Mouse (Mus musculus): ENCODE data around the gene 4931422A03Rik. TPM values are rescaled to one million over a fixed set of nuclear protein-coding genes. Genes with fewer than 3 reads are reported as not detected.
A peak's percentile ranks its signal among the peaks of the same experiment; 100 is the strongest.

The 4931422A03Rik gene
- polyA plus RNA-seq, 1 experiment from 2014 or later = 2.0 TPM

DNA sequence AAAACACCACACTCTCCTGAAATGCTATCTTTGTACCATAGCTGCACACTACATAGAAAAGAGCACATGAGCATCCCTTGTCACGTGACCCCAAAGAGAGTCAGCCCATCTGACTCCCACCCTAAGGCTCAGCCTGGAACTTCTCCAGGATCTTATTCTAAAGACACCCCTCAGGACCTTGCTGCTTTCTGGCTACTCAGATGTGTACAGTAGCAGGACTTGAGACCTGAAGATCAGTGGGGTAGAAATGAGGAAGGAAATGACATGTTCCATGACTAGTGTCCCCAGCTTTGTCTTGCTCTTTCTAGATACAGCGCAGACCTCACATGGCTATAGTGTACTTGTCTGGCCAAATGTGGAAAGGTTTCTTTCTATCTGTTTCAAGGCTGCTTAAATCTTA is 83.3 kb downstream of the 4931422A03Rik start:
- Histone ChIP-seq H3K27ac (ENCODE audit: low read length) (no peak overlapping the region), H3K9ac (replicated peaks; ENCODE audit: low read length) (no peak overlapping the region), H3K4me2 (replicated peaks; ENCODE audit: low read depth, low read length) (no peak overlapping the region), H3K36me3 (ENCODE audit: insufficient read depth, low read length) (no peaks in the 10 kb centered on the region), H3K4me1 (ENCODE audit: insufficient read depth, low read length) (no peaks in the 10 kb centered on the region), H3K27me3 (ENCODE audit: insufficient read depth, low read length) (no peaks in the 10 kb centered on the region), H3K4me3 (ENCODE audit: low read length) (no peak overlapping the region), H3K9me3 (ENCODE audit: low read length) (no peaks in the 10 kb centered on the region)
- no peak for ATAC-seq (ENCODE audit: low FRiP score, low TSS enrichment)
- 89% methylated on average over 2 of the region's 2 CpGs for WGBS

DNA sequence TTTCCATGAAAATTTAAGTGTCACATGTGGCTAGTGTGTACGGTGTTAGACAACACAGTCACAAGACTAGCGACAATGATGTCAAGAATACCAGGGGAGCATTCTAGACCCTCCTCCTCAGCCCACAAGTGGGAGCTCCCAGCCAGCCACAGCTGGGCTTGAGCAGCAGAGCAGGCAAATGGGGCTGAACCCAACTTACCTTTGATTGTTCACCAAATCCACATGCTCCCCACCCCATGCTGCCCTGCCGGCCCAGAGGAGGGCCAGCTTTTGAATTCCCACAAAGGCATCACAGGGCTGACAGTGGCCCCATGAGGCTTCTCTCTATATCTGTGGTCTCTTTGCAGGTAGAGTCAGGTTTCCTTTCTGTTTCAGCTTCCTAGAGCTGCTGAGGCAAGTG is 87.1 kb downstream of the 4931422A03Rik start:
- Histone ChIP-seq H3K4me1 (ENCODE audit: insufficient read depth, low read length) (peaks cover 7% of the 10 kb centered on the region), H3K27me3 (ENCODE audit: insufficient read depth, low read length) (no peaks in the 10 kb centered on the region), H3K9me3 (ENCODE audit: low read length) (no peaks in the 10 kb centered on the region), H3K4me2 (replicated peaks; ENCODE audit: low read depth, low read length) (no peak overlapping the region), H3K27ac (ENCODE audit: low read length) (no peak overlapping the region), H3K4me3 (ENCODE audit: low read length) (no peak overlapping the region), H3K36me3 (ENCODE audit: insufficient read depth, low read length) (no peaks in the 10 kb centered on the region), H3K9ac (replicated peaks; ENCODE audit: low read length) (no peak overlapping the region)
- 74% methylated on average over 3 of the region's 3 CpGs for WGBS
- no peak for ATAC-seq (ENCODE audit: low FRiP score, low TSS enrichment)

DNA sequence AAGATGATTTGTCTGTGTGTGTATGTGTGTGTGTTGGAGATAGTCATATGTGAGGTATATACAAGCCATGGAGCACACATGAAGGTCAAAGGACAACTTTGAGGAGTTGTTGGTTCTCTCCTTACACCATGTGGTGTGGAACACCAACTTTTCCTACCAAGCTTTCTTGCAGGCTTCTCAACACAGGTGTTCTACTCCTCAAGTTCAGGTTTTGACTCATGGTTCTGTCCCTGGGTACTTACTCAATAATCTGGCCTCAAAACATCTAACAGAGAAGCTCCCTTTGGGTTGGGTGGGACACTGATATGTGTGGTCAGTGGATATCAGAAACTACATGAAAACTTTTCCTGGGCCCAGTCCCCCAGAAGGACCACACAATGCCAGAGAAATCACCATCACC is 89.2 kb downstream of the 4931422A03Rik start:
- no peak overlapping the region for H3K4me3 ChIP-seq (ENCODE audit: low read length)
- no peaks in the 10 kb centered on the region for H3K36me3 ChIP-seq (ENCODE audit: insufficient read depth, low read length)
- H3K4me1 ChIP-seq (ENCODE audit: insufficient read depth, low read length) = peaks cover 14% of the 10 kb centered on the region
- no peaks in the 10 kb centered on the region for H3K9me3 ChIP-seq (ENCODE audit: low read length)
- no peak for ATAC-seq (ENCODE audit: low FRiP score, low TSS enrichment)
- H3K4me2 ChIP-seq (replicated peaks; ENCODE audit: low read depth, low read length) = no peak overlapping the region
- no peak overlapping the region for H3K27ac ChIP-seq (ENCODE audit: low read length)
- H3K9ac ChIP-seq (replicated peaks; ENCODE audit: low read length) = no peak overlapping the region
- H3K27me3 ChIP-seq (ENCODE audit: insufficient read depth, low read length) = no peaks in the 10 kb centered on the region

DNA sequence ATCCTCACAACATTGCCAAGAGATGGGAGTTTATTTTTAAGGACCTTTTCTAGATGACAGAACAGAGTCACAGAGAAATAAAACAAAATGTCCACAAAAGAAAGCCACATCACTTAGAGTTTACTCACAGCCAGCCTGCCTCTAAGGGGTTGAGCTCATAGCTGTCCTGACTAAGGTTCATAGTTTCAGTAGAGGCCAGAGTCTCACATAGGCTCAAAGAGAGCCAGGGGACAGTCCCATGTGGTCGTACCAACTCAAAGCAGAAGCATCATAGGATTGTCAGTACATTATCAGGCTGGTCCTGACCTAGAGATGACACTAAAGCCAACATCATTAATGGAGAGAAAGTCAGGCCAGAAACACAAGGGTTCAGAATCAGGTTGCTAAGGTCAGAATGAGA is 89.6 kb downstream of the 4931422A03Rik start:
- Histone ChIP-seq H3K36me3 (ENCODE audit: insufficient read depth, low read length) (no peaks in the 10 kb centered on the region), H3K4me1 (ENCODE audit: insufficient read depth, low read length) (peaks cover 14% of the 10 kb centered on the region), H3K9ac (replicated peaks; ENCODE audit: low read length) (no peak overlapping the region), H3K27me3 (ENCODE audit: insufficient read depth, low read length) (no peaks in the 10 kb centered on the region), H3K9me3 (ENCODE audit: low read length) (no peaks in the 10 kb centered on the region), H3K4me3 (ENCODE audit: low read length) (no peak overlapping the region), H3K4me2 (replicated peaks; ENCODE audit: low read depth, low read length) (no peak overlapping the region), H3K27ac (ENCODE audit: low read length) (no peak overlapping the region)
- ATAC-seq (ENCODE audit: low FRiP score, low TSS enrichment) = no peak
- WGBS = 96% methylated on average over 1 of the region's 1 CpGs

DNA sequence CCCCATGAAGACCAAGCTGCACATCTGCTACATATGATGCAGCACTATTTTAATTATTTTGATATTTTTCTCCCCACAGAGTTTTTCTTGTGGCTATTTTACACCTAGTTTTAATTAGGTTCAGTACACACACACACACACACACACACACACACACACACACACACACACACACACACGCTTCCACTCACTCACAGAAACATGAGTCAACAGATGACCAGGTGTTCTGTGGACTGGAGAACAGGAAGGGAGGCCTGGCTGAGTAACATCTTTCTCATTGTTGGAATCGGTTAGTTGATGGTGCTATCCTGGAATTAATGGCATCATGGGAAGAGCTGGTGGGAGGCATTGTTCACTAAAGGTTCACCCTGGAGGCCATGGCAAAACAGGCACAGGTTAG is 90.5 kb downstream of the 4931422A03Rik start:
- no peaks in the 10 kb centered on the region for H3K36me3 ChIP-seq (ENCODE audit: insufficient read depth, low read length)
- WGBS = 72% methylated on average over 2 of the region's 2 CpGs
- H3K4me2 ChIP-seq (replicated peaks; ENCODE audit: low read depth, low read length) = no peak overlapping the region

DNA sequence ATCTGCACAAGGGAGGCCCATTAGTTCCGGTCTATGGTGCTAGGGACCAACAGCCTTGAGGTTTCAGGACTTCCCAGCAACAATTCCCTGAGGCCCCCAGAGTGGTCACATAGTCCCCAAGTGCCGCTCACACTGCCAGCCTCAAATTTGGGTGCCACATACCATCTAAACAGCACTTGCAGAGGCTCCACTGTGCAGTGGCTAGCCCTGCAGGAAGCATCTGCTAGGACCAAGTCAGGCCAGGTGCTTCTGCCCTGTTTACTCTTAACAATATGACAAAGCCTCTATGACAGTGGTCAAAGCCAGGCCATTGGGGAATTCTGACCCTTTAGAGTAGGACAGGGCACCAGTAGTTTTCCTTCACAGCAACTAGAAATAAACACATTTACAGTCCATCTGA is 91.5 kb downstream of the 4931422A03Rik start:
- Histone ChIP-seq H3K27ac (ENCODE audit: low read length) (peak overlapping the region; percentile 45; the same call in 1 of the 2 replicates), H3K4me1 (ENCODE audit: insufficient read depth, low read length) (peaks cover 14% of the 10 kb centered on the region), H3K9ac (replicated peaks; ENCODE audit: low read length) (no peak overlapping the region), H3K4me2 (replicated peaks; ENCODE audit: low read depth, low read length) (no peak overlapping the region; the same call in 1 of the 2 replicates), H3K36me3 (ENCODE audit: insufficient read depth, low read length) (no peaks in the 10 kb centered on the region), H3K4me3 (ENCODE audit: low read length) (no peak overlapping the region), H3K27me3 (ENCODE audit: insufficient read depth, low read length) (no peaks in the 10 kb centered on the region), H3K9me3 (ENCODE audit: low read length) (no peaks in the 10 kb centered on the region)
- WGBS = 62% methylated on average over 2 of the region's 2 CpGs
- ATAC-seq (ENCODE audit: low FRiP score, low TSS enrichment) = peak; percentile 53; the same call in 1 of the 2 replicates

More for the DNA sequence above, 90.5 kb downstream of the 4931422A03Rik start:
- Histone ChIP-seq H3K4me1 (ENCODE audit: insufficient read depth, low read length) (peaks cover 14% of the 10 kb centered on the region), H3K27ac (ENCODE audit: low read length) (no peak overlapping the region), H3K27me3 (ENCODE audit: insufficient read depth, low read length) (no peaks in the 10 kb centered on the region), H3K4me3 (ENCODE audit: low read length) (no peak overlapping the region), H3K9ac (replicated peaks; ENCODE audit: low read length) (no peak overlapping the region), H3K9me3 (ENCODE audit: low read length) (no peaks in the 10 kb centered on the region)
- ATAC-seq (ENCODE audit: low FRiP score, low TSS enrichment) = no peak

DNA sequence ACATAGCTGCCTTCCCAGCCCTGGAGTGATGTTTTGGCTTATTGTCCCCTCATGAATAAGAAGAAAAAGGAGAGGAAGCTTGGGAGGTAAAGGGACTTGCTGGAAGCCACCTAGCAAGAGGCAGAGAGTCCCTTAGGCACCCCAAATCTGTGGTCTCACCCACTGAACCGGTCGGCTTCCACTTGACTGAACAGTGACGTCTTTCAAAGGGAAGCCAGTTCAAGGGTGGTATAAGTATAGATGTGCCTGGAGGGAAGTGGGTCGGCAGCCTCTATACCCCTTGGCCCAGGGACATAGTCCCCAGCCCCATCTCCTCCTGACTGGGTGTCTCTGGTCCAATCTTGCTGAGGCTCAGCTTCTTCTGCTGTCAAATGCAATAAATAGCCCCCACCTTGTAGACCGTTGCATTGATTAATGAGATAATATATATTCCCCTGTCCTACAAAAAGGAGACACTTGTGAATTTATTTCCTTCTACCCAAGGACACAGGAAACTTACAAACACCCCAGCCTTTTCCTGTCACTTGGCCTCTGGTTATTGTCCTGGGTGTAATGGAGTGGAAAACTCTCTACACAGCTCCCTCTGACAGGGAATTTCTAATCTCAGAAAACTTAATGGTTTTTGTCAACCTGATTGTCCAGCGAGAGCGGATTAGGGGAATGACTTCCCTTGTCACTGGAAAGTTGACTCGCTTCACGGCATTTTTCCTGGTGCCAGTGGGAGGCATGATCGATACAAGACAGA is 92.3 kb downstream of the 4931422A03Rik start:
- no peak for ATAC-seq (ENCODE audit: low FRiP score, low TSS enrichment)
- no peak overlapping the region; the same call in 1 of the 2 replicates for H3K4me2 ChIP-seq (replicated peaks; ENCODE audit: low read depth, low read length)

DNA sequence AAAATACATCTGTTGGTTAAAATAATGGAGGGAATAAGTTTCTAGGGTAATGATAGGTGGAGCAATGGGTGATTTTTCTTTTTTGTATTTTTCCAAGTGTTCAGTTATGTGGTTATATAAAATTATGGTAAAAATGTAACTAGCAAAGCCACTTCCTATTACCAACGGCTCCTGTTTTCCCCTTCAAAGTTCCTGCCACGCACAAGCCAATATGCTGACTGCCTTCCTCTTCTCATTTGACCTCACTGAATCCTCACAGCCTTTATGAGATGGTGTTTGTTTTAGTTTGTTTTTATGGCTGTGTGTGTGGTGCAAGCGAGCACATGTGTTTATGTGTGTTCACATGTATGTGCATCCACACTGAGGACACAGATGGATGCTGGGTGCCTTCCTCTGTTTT is 93.5 kb downstream of the 4931422A03Rik start:
- H3K9ac ChIP-seq (replicated peaks; ENCODE audit: low read length) = no peak overlapping the region
- H3K27me3 ChIP-seq (ENCODE audit: insufficient read depth, low read length) = no peaks in the 10 kb centered on the region
- no peak overlapping the region for H3K4me3 ChIP-seq (ENCODE audit: low read length)
- ATAC-seq (ENCODE audit: low FRiP score, low TSS enrichment) = no peak
- H3K36me3 ChIP-seq (ENCODE audit: insufficient read depth, low read length) = no peaks in the 10 kb centered on the region
- H3K4me2 ChIP-seq (replicated peaks; ENCODE audit: low read depth, low read length) = no peak overlapping the region
- H3K27ac ChIP-seq (ENCODE audit: low read length) = no peak overlapping the region
- H3K4me1 ChIP-seq (ENCODE audit: insufficient read depth, low read length) = peaks cover 21% of the 10 kb centered on the region
- WGBS = 64% methylated on average over 3 of the region's 3 CpGs
- H3K9me3 ChIP-seq (ENCODE audit: low read length) = no peaks in the 10 kb centered on the region

More for the DNA sequence above, 92.3 kb downstream of the 4931422A03Rik start:
- no peak overlapping the region for H3K4me3 ChIP-seq (ENCODE audit: low read length)
- WGBS = 31% methylated on average over 10 of the region's 10 CpGs
- peaks cover 14% of the 10 kb centered on the region for H3K4me1 ChIP-seq (ENCODE audit: insufficient read depth, low read length)
- no peaks in the 10 kb centered on the region for H3K9me3 ChIP-seq (ENCODE audit: low read length)
- H3K27me3 ChIP-seq (ENCODE audit: insufficient read depth, low read length) = no peaks in the 10 kb centered on the region
- peak overlapping the region; percentile 45; the same call in 1 of the 2 replicates for H3K27ac ChIP-seq (ENCODE audit: low read length)
- no peaks in the 10 kb centered on the region for H3K36me3 ChIP-seq (ENCODE audit: insufficient read depth, low read length)
- H3K9ac ChIP-seq (replicated peaks; ENCODE audit: low read length) = no peak overlapping the region

DNA sequence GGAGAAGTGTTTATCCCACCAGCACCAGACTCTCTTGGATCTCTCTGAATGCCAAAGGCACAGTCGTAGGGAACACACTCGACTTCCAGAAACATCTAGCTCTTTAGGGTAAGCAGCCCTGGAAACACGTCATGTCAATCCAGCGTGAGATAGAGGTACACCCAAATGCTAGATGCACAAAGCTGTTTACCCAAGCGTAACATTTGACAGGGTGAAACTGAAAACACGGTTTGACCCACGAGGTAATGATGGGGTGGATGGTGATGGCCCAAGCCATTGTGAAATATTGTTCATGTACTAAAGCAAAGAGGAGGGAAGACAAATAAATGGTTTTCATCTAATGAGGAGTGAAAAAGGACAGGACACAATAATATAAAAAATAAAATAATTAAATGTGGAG is 93.9 kb downstream of the 4931422A03Rik start:
- H3K4me1 ChIP-seq (ENCODE audit: insufficient read depth, low read length) = peaks cover 21% of the 10 kb centered on the region
- no peaks in the 10 kb centered on the region for H3K36me3 ChIP-seq (ENCODE audit: insufficient read depth, low read length)
- ATAC-seq (ENCODE audit: low FRiP score, low TSS enrichment) = no peak
- H3K4me3 ChIP-seq (ENCODE audit: low read length) = no peak overlapping the region
- H3K9ac ChIP-seq (replicated peaks; ENCODE audit: low read length) = no peak overlapping the region
- H3K4me2 ChIP-seq (replicated peaks; ENCODE audit: low read depth, low read length) = no peak overlapping the region
- no peak overlapping the region for H3K27ac ChIP-seq (ENCODE audit: low read length)
- WGBS = 56% methylated on average over 7 of the region's 7 CpGs
- no peaks in the 10 kb centered on the region for H3K27me3 ChIP-seq (ENCODE audit: insufficient read depth, low read length)
- H3K9me3 ChIP-seq (ENCODE audit: low read length) = no peaks in the 10 kb centered on the region

DNA sequence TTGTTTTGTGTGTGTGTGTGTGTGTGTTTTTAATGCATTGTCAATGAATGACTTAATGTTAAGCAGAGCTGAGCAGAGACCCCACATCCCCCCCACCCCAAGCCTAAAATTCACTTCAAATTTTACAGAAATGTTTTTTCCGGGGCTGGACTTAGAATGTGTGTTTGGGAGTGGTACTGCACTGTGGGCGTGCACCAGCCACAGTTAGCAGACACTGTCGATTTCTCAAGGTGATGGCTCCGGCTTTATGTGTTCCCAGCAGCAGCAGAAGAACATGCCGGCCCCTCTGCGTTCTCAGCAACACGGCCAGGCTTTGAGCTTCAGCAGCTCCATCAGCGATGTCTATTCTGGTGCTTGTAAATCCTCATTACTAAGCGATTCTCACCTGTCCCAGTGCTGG is 95.7 kb downstream of the 4931422A03Rik start:
- Histone ChIP-seq H3K4me1 (ENCODE audit: insufficient read depth, low read length) (peaks cover 21% of the 10 kb centered on the region), H3K36me3 (ENCODE audit: insufficient read depth, low read length) (no peaks in the 10 kb centered on the region), H3K4me3 (ENCODE audit: low read length) (no peak overlapping the region), H3K9ac (replicated peaks; ENCODE audit: low read length) (no peak overlapping the region), H3K9me3 (ENCODE audit: low read length) (no peaks in the 10 kb centered on the region), H3K27me3 (ENCODE audit: insufficient read depth, low read length) (no peaks in the 10 kb centered on the region), H3K4me2 (replicated peaks; ENCODE audit: low read depth, low read length) (no peak overlapping the region), H3K27ac (ENCODE audit: low read length) (no peak overlapping the region)
- WGBS = 60% methylated on average over 9 of the region's 9 CpGs
- no peak for ATAC-seq (ENCODE audit: low FRiP score, low TSS enrichment)
